Mouse (Mus musculus) E14TG2a.4 (cell line): ENCODE data around the gene Pfn1.

Experiments used
- CTCF ChIP-seq: conservative IDR thresholded peaks from 2 replicates; pipeline ENCODE4 v1.5.1; 2014; ENCODE audit warnings: low read length
- NANOG ChIP-seq: IDR thresholded peaks from 2 replicates; pipeline ENCODE4 v1.6.1; 2014; ENCODE audit warnings: borderline replicate concordance, low read length, mixed read lengths
- POU5F1 ChIP-seq: IDR thresholded peaks from 2 replicates; pipeline ENCODE4 v1.6.1; 2014; ENCODE audit warnings: low read length, borderline replicate concordance

- TF ChIP-seq CTCF (no peak), NANOG (no peak), POU5F1 (no peak)
Measured at GRCm38 (mm10) chr11:70628431-70628830, 26.0 kb downstream of the Pfn1 start.
